Mouse (Mus musculus): ENCODE measurements at regions not wholly inside any gene's neighbourhood (a gene's known extent, or its start where the extent isn't known, plus 50 kb on each side); places are given as distances from the start of the nearest gene placed in this dataset.
"Not testable (repeated sequence)": the region's sequence is repeated elsewhere in the genome, so short reads cannot be mapped to it uniquely, and the experiment has no call there.

DNA sequence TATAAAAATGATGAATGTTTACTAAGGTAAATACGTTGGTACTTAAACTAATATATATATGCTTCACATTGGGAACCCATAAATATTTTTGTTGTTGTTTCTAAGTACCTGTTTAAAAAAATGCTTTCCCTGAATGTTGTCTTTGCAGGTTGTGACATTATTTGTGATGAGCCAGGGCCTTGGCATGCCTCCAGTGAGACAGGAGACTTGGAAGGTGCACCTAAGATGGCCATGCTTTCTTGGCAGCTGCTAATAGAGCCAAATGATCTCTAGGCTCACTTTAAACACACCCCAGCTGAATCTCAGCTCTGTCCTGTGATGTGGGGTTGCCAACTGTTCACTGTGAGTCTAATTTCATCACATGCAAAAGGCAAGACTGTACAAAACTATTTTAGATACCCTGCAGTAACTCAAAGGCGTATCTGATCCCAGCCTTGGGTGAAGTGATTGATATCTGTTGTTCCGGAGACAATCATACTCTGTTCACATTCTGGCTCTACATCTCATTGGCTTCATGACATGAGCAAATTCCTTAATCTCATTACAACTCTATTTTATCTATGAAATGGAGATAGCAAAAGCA lies 197.8 kb upstream of the P2ry1 start:
- no peak for DNase-seq (ENCODE audit: low spot score in 2 of 2)

- no peak for DNase-seq (ENCODE audit: low spot score in 2 of 2)
Measured at GRCm38 (mm10) chr3:60811924-60812323, 190.7 kb upstream of the P2ry1 start.

- DNase-seq (ENCODE audit: low spot score in 2 of 2): no peak
Measured at GRCm38 (mm10) chr3:60813485-60813884, 189.1 kb upstream of the P2ry1 start.

DNA sequence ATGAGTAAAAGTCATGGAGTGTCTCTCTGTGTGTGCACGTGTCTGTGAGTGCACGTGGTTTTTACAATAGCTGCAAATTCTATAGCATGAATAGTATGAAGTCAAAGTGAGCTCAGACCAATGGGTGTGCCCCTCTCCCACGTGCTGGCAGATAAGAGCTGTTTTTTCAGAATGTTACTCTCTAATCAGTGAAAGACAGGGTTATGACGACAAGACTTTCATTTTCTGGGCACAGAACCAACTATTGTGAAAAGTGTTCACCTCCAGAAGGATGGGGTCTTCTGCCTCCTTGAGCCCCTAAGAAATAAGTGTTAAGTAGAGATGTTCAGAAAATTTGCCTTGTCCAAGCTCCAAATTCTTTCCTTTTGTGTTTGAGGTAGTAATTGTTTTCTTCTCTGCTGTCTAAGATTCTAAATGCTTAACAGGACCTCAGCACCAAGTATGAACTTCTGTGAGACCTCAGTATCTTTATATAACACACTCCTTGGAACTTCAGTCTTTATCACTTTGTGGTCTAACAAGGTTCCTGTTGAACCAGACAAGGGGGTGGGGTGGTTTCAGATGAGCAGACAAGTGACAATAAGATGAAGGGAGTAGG lies 182.8 kb upstream of the P2ry1 start:
- DNase-seq (ENCODE audit: low spot score in 2 of 2): peak in 1 of 2 experiments; percentile 51

GRCm38 (mm10) chr3:60821463-60821862 lies 181.1 kb upstream of the P2ry1 start:
- no peak for DNase-seq (ENCODE audit: low spot score in 2 of 2)

DNA sequence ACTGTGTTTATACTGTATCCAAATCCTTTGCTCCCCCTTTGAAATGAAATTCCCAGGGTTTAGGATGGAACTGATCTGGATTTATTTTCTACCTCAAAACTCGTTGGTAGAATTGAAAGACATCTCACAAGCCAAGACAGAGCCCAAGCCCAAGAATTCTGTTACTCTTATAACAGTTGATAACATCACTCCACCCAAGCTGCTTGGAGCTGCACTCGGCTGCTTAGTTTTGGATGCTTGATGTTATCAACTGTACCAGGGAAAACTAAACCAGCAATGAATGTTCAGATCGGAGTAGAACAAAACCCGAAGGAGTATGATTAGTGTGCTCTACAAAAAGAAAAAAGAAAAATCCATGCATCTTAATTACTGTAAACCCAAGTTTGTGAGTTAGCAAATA lies 175.8 kb upstream of the P2ry1 start:
- no peak for DNase-seq (ENCODE audit: low spot score in 2 of 2)

DNA sequence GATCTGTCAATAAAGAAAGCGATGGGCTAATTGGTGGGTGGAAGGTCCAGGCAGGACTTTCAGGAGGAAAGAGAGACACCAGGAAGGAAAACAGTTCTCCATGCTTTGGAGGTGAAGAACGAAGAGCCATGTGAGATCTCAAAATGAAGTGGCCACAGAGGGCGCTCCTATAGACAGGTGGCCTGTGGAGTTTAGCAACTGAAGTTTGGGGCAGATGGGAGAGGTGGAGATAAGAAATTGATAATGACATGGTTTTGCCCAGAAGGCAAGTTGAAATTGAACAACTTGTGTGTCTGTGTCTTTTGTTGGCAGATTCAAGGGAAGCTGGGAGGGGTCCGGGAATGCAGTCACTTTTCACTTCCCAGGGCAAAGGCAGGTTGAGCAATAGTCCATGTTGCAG lies 170.2 kb upstream of the P2ry1 start:
- DNase-seq (ENCODE audit: low spot score in 2 of 2): peak in 1 of 2 experiments; percentile 40

DNA sequence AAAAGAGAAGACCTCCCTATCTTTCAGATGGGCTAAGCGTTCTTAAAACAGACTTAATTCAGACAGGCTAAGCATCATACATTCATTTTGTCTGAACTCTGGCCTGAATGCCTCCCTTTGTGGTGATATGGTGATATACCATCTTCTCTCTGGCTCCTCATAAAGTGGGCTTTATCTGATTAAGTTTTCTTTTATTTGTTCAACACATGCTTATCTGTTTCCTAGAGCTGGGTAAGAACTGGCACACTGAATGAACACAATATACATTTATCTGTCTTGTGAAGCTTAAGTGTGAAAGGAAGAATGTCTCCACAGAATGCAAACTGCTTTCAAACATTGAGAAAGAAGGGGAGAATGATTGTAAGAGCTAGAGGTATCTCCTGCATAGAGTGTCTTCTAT lies 160.7 kb upstream of the P2ry1 start:
- DNase-seq (ENCODE audit: low spot score in 2 of 2): no peak

DNA sequence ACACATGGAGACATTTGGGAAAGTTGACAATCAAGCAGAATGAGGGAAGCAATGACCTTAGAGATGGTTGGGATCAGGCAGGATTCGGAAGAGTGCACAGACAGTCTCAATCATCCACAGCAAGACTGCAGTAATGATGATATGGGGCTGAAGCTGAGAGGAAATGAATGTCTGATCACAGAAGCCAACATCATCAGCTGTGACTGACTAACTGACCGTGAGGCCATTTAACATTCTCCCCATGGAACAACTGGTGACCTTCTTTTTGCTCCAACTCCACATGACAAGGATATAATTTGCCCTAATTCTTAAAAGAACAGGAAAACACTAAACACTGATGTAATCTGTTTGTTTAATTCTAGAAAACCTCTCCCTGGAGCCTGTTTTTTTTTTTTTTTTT lies 157.3 kb upstream of the P2ry1 start:
- no peak for DNase-seq (ENCODE audit: low spot score in 2 of 2)

GRCm38 (mm10) chr3:60848437-60848836 lies 154.2 kb upstream of the P2ry1 start:
- no peak for DNase-seq (ENCODE audit: low spot score in 2 of 2)

GRCm38 (mm10) chr3:60853773-60854172 lies 148.8 kb upstream of the P2ry1 start:
- no peak for DNase-seq (ENCODE audit: low spot score in 2 of 2)

- no peak for DNase-seq (ENCODE audit: low spot score in 2 of 2)
Measured at GRCm38 (mm10) chr3:60855734-60856133, 146.9 kb upstream of the P2ry1 start.

- no peak for DNase-seq (ENCODE audit: low spot score in 2 of 2)
Measured at GRCm38 (mm10) chr3:60858474-60859118, 144.0 kb upstream of the P2ry1 start.

DNA sequence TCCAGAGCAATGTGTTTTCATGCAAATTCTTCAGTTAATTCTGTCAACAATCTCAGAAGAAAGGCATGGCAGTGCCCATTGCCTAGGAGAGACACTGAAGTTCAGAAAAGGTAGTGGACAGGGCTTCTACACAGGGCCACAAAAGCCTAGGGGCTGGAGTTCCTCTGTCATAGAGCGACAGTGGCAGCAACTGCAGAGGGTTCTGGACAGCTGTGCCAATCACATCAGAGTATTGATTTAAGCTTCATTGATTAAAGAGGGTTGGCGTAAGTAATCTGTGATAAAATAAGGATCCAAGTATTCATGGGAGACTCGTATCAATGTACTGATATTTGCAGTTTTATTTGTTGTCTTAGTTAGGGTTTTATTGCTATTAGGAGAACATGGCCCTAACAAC lies 143.5 kb upstream of the P2ry1 start:
- DNase-seq (ENCODE audit: low spot score in 2 of 2): no peak

- not testable (repeated sequence) for DNase-seq (ENCODE audit: low spot score in 2 of 2)
Measured at GRCm38 (mm10) chr3:60876858-60877257, 125.7 kb upstream of the P2ry1 start.

- DNase-seq (ENCODE audit: low spot score in 2 of 2): no peak
Measured at GRCm38 (mm10) chr3:60878880-60879279, 123.7 kb upstream of the P2ry1 start.

GRCm38 (mm10) chr3:60884027-60884426 lies 118.6 kb upstream of the P2ry1 start:
- no peak for DNase-seq (ENCODE audit: low spot score in 2 of 2)

- no peak for DNase-seq (ENCODE audit: low spot score in 2 of 2)
Measured at GRCm38 (mm10) chr3:60889191-60889861, 113.3 kb upstream of the P2ry1 start.

- no peak for DNase-seq (ENCODE audit: low spot score in 2 of 2)
Measured at GRCm38 (mm10) chr3:60897628-60898269, 104.8 kb upstream of the P2ry1 start.

GRCm38 (mm10) chr3:60898720-60899119 lies 103.9 kb upstream of the P2ry1 start:
- no peak for DNase-seq (ENCODE audit: low spot score in 2 of 2)

DNA sequence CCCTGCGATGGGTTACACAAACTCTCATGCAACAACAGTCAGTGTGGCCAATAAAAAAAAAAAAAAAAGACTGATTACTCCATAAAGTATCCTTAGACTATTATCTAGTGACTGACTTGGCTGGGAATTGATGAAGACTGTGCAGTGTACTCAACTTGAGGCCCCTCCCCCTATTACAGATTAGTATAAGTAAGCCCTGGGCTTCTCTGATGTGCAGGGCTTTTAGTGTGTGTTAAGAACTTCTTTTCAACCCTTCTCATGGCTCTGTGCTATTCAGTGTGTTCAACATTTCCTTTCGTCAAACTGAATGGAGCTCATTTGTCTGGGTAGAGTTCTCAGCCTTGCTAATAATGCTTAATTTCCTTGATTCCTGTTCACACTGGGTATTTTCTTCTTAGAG lies 101.0 kb upstream of the P2ry1 start:
- DNase-seq (ENCODE audit: low spot score in 2 of 2): no peak

DNA sequence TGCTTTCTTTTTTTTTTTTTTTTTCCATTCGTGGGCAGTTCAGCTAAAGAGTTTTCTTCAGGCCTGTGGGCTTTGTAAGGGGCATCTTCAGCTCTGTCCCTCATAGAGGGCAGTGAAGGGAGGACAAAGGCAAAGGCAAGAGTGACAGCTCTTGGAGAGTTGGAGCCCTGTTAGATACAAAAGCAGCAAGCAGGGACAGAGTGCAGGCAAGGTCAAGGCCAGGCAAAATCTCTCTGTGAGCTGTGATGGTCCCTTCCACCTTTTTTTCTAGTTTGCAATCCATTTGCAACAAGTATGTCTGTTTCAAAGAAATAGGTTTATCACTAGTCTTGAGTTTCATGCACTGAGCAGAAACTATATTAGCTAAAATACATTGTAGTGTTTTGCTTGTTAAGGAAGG lies 86.2 kb upstream of the P2ry1 start:
- no peak for DNase-seq (ENCODE audit: low spot score in 2 of 2)

Measured in spleen, postnatal 4 days (tissue).